Mouse (Mus musculus) lung, postnatal 0 days (tissue): Measurements from ENCODE around the gene Qsox1.

Experiments used
- CTCF ChIP-seq: IDR thresholded peaks from 2 replicates; pipeline ENCODE4 v1.5.1; 2016; ENCODE audit warnings: antibody characterized with exemption, mild to moderate bottlenecking
- EP300 ChIP-seq: IDR thresholded peaks from 2 replicates; pipeline ENCODE4 v1.6.1; 2016; ENCODE audit warnings: antibody characterized with exemption, mild to moderate bottlenecking, control low read depth

GRCm38 (mm10) chr1:155796757-155797405 is 15.8 kb downstream of the Qsox1 start:
- no peak for TF ChIP-seq CTCF
- no peak for TF ChIP-seq EP300
